Mouse (Mus musculus): ENCODE results near the gene Hmgb1.

- TF ChIP-seq CTCF (IDR thresholded peaks at IDR 0.05; ENCODE audit: borderline replicate concordance, insufficient read depth, low read depth, low read length), result no peak
- no peak for TF ChIP-seq POLR2A (IDR thresholded peaks at IDR 0.05; ENCODE audit: borderline replicate concordance, insufficient read depth, low read length)
Observed at GRCm38 (mm10) chr5:149123795-149124194, 60.5 kb downstream of the Hmgb1 start.
